Mouse (Mus musculus) MEL (cell line): ENCODE measurements at regions not wholly inside any gene's neighbourhood (a gene's known extent, or its start where the extent isn't known, plus 50 kb on each side); places are given as distances from the start of the nearest gene placed in this dataset.

Experiments used
- DNase-seq: peaks from one replicate; pipeline ENCODE4 v3.0.0; 2011; ENCODE audit warnings: low read depth, low spot score
- H3K27ac ChIP-seq: 2 replicates; pipeline ENCODE4 v1.5.1; 2012; ENCODE audit warnings: low read depth, mild to moderate bottlenecking, control low read depth, low read length, moderate library complexity; ENCODE audit not compliant: control insufficient read depth
- H3K27me3 ChIP-seq, 2 experiments: fragments of 150-350 bp in 1 of 2; sonication (generic) in 1 of 2; 2 replicates each; pipeline ENCODE4 v1.6.1; 2012; ENCODE audit warnings: low read length in 2 of 2, mild to moderate bottlenecking in 2 of 2, improper control_type of control experiment in 1 of 2, moderate library complexity in 1 of 2; ENCODE audit not compliant: insufficient read depth in 2 of 2, control insufficient read depth in 1 of 2
- H3K36me3 ChIP-seq, 2 experiments: 2 replicates each; pipeline ENCODE4 v1.6.1; 2012 to 2014; ENCODE audit warnings: low read length in 2 of 2, improper control_type of control experiment in 1 of 2, inconsistent platforms in 1 of 2, mild to moderate bottlenecking in 1 of 2; ENCODE audit not compliant: insufficient read depth in 2 of 2, control insufficient read depth in 1 of 2
- H3K4me1 ChIP-seq, 2 experiments: fragments of 150-350 bp in 1 of 2; sonication (generic) in 1 of 2; 2 replicates each; pipeline ENCODE4 v1.6.1; 2012; ENCODE audit warnings: low read length in 2 of 2, improper control_type of control experiment in 1 of 2, mild to moderate bottlenecking in 1 of 2; ENCODE audit not compliant: insufficient read depth in 2 of 2, control insufficient read depth in 1 of 2
- H3K4me3 ChIP-seq, 2 experiments: fragments of 150-350 bp in 1 of 2; sonication (generic) in 1 of 2; 2 replicates each; pipeline ENCODE4 v1.5.1; 2012; ENCODE audit warnings: low read depth in 2 of 2, low read length in 2 of 2, mild to moderate bottlenecking in 2 of 2, moderate library complexity in 2 of 2, control low read depth in 1 of 2, improper control_type of control experiment in 1 of 2; ENCODE audit not compliant: control insufficient read depth in 1 of 2, insufficient read depth in 1 of 2
- H3K79me2 ChIP-seq: 2 replicates; pipeline ENCODE4 v1.6.1; 2012; ENCODE audit warnings: mild to moderate bottlenecking, low read length, moderate library complexity; ENCODE audit not compliant: control insufficient read depth, poor library complexity, insufficient read depth
- H3K9ac ChIP-seq: 2 replicates; pipeline ENCODE4 v1.6.1; 2012; ENCODE audit warnings: low read depth, mild to moderate bottlenecking, control low read depth, low read length, moderate library complexity; ENCODE audit not compliant: control insufficient read depth, poor library complexity, severe bottlenecking
- H3K9me3 ChIP-seq: fragments of 150-350 bp; sonication (generic); replicated peaks from 2 replicates; pipeline ENCODE4 v1.6.1; 2012; ENCODE audit warnings: mild to moderate bottlenecking, low read length, improper control_type of control experiment, moderate library complexity; ENCODE audit not compliant: insufficient read depth
- BHLHE40 ChIP-seq: IDR thresholded peaks from 2 replicates; pipeline ENCODE4 v1.6.1; 2012; ENCODE audit warnings: low read depth, mild to moderate bottlenecking, inconsistent platforms, low read length, improper control_type of control experiment, borderline replicate concordance
- CHD1 ChIP-seq: IDR thresholded peaks from 2 replicates; pipeline ENCODE4 v1.6.1; 2012; ENCODE audit warnings: low read depth, mild to moderate bottlenecking, inconsistent platforms, low read length, improper control_type of control experiment
- CHD2 ChIP-seq: IDR thresholded peaks from 2 replicates; pipeline ENCODE4 v1.6.1; 2011; ENCODE audit warnings: low read length, improper control_type of control experiment
- E2F4 ChIP-seq: IDR thresholded peaks from 2 replicates; pipeline ENCODE4 v1.6.1; 2011; ENCODE audit warnings: low read depth, low read length, improper control_type of control experiment, borderline replicate concordance
- GABPA ChIP-seq: IDR thresholded peaks from 2 replicates; pipeline ENCODE4 v1.6.1; 2012; ENCODE audit warnings: low read depth, mild to moderate bottlenecking, inconsistent platforms, low read length, improper control_type of control experiment, moderate library complexity
- HCFC1 ChIP-seq: IDR thresholded peaks from 2 replicates; pipeline ENCODE4 v1.6.1; 2012; ENCODE audit warnings: low read depth, mild to moderate bottlenecking, inconsistent platforms, low read length, improper control_type of control experiment, moderate library complexity
- MAX ChIP-seq: IDR thresholded peaks from 2 replicates; pipeline ENCODE4 v1.6.1; 2011; ENCODE audit warnings: low read length, improper control_type of control experiment
- MAZ ChIP-seq: IDR thresholded peaks from 2 replicates; pipeline ENCODE4 v1.6.1; 2012; ENCODE audit warnings: low read depth, mild to moderate bottlenecking, inconsistent platforms, low read length, improper control_type of control experiment
- MYC ChIP-seq: IDR thresholded peaks from 2 replicates; pipeline ENCODE4 v1.6.1; 2011; ENCODE audit warnings: low read depth, mild to moderate bottlenecking, low read length, improper control_type of control experiment, moderate library complexity
- NELFE ChIP-seq: IDR thresholded peaks from 2 replicates; pipeline ENCODE4 v1.6.1; 2011; ENCODE audit warnings: low read depth, low read length, improper control_type of control experiment
- NRF1 ChIP-seq: IDR thresholded peaks from 2 replicates; pipeline ENCODE4 v1.6.1; 2014; ENCODE audit warnings: low read depth, mild to moderate bottlenecking, inconsistent platforms, low read length, improper control_type of control experiment, moderate library complexity; ENCODE audit not compliant: poor library complexity, insufficient read depth, severe bottlenecking
- POLR2A ChIP-seq, 2 experiments: IDR thresholded peaks; 2 replicates each; pipeline ENCODE4 v1.6.1; 2011 to 2012; ENCODE audit warnings: low read length in 2 of 2, mild to moderate bottlenecking in 2 of 2, control low read depth in 1 of 2, improper control_type of control experiment in 1 of 2, low read depth in 1 of 2, moderate library complexity in 1 of 2; ENCODE audit not compliant: control insufficient read depth in 1 of 2, insufficient read depth in 1 of 2, poor library complexity in 1 of 2
- RAD21 ChIP-seq: IDR thresholded peaks from 2 replicates; pipeline ENCODE4 v1.6.1; 2011; ENCODE audit warnings: mild to moderate bottlenecking, low read depth, low read length, improper control_type of control experiment
- RCOR1 ChIP-seq: IDR thresholded peaks from 2 replicates; pipeline ENCODE4 v1.6.1; 2012; ENCODE audit warnings: low read depth, mild to moderate bottlenecking, inconsistent platforms, low read length, improper control_type of control experiment
- SMC3 ChIP-seq: IDR thresholded peaks from 2 replicates; pipeline ENCODE4 v1.6.1; 2011; ENCODE audit warnings: low read depth, low read length, improper control_type of control experiment
- TBP ChIP-seq: IDR thresholded peaks from 2 replicates; pipeline ENCODE4 v1.8.0; 2011; ENCODE audit warnings: low read depth, low read length, improper control_type of control experiment
- TCF12 ChIP-seq: IDR thresholded peaks from 2 replicates; pipeline ENCODE4 v1.6.1; 2014; ENCODE audit warnings: low read depth, mild to moderate bottlenecking, inconsistent platforms, low read length, improper control_type of control experiment, moderate library complexity
- UBTF ChIP-seq: IDR thresholded peaks from 2 replicates; pipeline ENCODE4 v1.6.1; 2012; ENCODE audit warnings: low read depth, mild to moderate bottlenecking, inconsistent platforms, low read length, improper control_type of control experiment, moderate library complexity, borderline replicate concordance; ENCODE audit not compliant: insufficient read depth
- USF1 ChIP-seq: IDR thresholded peaks from 2 replicates; pipeline ENCODE4 v1.6.1; 2014; ENCODE audit warnings: low read depth, mild to moderate bottlenecking, inconsistent platforms, low read length, improper control_type of control experiment, moderate library complexity
- USF2 ChIP-seq, 2 experiments: IDR thresholded peaks; 2 replicates each; pipeline ENCODE4 v1.6.1; 2011 to 2012; ENCODE audit warnings: improper control_type of control experiment in 2 of 2, low read length in 2 of 2, borderline replicate concordance in 1 of 2, inconsistent platforms in 1 of 2, low read depth in 1 of 2, mild to moderate bottlenecking in 1 of 2; ENCODE audit not compliant: insufficient read depth in 1 of 2
- ZMIZ1 ChIP-seq: IDR thresholded peaks from 2 replicates; pipeline ENCODE4 v1.6.1; 2012; ENCODE audit warnings: low read depth, mild to moderate bottlenecking, inconsistent platforms, low read length, improper control_type of control experiment, moderate library complexity

DNA sequence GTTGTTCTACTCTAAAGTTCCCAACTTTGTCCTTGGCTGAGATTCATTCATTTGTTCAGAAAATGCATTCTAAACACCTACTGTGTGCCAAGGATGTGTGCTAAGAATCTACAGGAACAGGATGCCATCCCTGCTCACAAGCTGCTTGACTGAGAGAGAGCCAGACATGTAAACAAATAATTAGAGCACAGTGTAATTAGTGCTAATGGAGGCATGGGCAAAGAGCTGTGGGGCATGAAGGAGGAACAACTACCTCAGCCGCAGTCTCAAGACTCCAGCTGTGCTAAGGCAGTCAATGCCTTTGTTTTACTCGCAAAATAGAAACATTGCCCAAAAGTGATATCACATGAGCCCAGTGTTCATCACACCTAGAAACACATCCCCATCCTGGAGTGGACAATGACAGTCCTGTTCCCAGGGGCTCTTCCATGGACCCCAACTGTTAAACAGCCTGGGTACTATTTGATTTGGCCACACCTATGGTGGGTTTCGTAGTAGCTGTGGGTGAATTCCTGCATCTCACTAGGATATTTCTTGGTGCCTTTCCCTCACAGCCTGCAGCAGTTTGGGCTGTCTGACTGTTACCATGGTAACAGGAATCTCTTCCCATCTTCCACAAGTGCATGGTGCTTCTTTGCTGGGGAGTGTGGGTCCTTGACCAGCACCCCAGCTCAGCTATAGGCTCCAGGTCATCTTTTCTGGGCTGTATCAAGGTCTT is 125.9 kb upstream of the 1700012A03Rik start:
- Histone ChIP-seq H3K4me3 (no peak overlapping the region), H3K9ac (no peak overlapping the region), H3K36me3 (no peaks in the 10 kb centered on the region), H3K4me1 (no peaks in the 10 kb centered on the region), H3K27ac (no peak overlapping the region), H3K27me3 (no peaks in the 10 kb centered on the region), H3K9me3 (no peaks in the 10 kb centered on the region), H3K79me2 (no peaks in the 10 kb centered on the region)
- TF ChIP-seq TCF12 (no peak), ZMIZ1 (no peak)
- DNase-seq: no peak

DNA sequence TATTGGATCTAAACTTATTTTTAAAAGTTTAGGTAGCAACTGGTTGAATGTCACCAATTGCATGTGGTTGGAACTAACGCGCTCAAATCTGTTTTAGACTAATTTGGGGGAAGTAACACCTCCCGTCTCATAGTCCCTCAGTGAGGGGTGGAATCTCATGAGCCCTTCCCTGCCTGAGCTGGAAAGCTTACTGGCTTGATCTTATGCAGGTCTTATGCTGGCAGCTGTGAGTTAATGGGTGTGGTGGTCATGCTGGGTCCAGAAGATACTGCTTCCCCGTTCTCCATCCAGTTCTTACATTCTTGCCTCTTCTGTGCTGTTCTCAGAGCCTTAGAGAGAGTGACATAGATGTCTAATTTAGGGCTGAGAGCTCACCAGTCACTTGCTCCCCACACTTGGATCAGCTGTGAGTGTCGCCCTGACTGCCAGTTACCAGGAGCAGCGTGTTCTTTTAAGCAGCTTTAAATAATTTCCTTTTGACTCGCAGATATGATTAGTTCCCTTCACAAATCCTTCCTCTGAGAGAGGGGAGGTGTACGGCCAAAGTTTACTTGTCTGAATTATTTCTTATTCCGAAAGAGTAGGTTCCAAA is 128.4 kb upstream of the 1700012A03Rik start:
- no peak overlapping the region for H3K9ac ChIP-seq
- DNase-seq: no peak
- H3K4me1 ChIP-seq: no peaks in the 10 kb centered on the region
- H3K9me3 ChIP-seq: no peaks in the 10 kb centered on the region
- H3K27ac ChIP-seq: no peak overlapping the region
- TF ChIP-seq E2F4 (no peak), UBTF (no peak), NRF1 (no peak), BHLHE40 (no peak), HCFC1 (no peak), MYC (no peak), CHD1 (no peak), TBP (no peak), TCF12 (no peak), USF2 (IDR thresholded peaks at IDR 0.05; ENCODE audit: borderline replicate concordance in 1 of 2, insufficient read depth in 1 of 2, low read depth in 1 of 2, low read length in 2 of 2) (no peak), CHD2 (no peak), NELFE (no peak), GABPA (no peak), USF1 (no peak), MAZ (no peak), POLR2A (IDR thresholded peaks at IDR 0.05; ENCODE audit: control insufficient read depth in 1 of 2, insufficient read depth in 1 of 2, low read depth in 1 of 2, low read length in 2 of 2, poor library complexity in 1 of 2) (no peak), SMC3 (no peak), RAD21 (no peak), MAX (no peak), RCOR1 (no peak)
- no peaks in the 10 kb centered on the region for H3K27me3 ChIP-seq
- no peaks in the 10 kb centered on the region for H3K36me3 ChIP-seq
- H3K79me2 ChIP-seq: no peaks in the 10 kb centered on the region
- H3K4me3 ChIP-seq: no peak overlapping the region
